Mouse (Mus musculus): ENCODE measurements around the gene Amacr. TPM values are rescaled to one million over a fixed set of nuclear protein-coding genes. Genes with fewer than 3 reads are reported as not detected.

Amacr gene
- polyA plus RNA-seq (2012; rRNA removed) = 7.7 and 11.2 TPM in 2 replicates

GRCm38 (mm10) chr15:10981377-10982063 is at the start of gene Amacr:
Amacr (plus strand) TSS chr15:10981756.

DNA sequence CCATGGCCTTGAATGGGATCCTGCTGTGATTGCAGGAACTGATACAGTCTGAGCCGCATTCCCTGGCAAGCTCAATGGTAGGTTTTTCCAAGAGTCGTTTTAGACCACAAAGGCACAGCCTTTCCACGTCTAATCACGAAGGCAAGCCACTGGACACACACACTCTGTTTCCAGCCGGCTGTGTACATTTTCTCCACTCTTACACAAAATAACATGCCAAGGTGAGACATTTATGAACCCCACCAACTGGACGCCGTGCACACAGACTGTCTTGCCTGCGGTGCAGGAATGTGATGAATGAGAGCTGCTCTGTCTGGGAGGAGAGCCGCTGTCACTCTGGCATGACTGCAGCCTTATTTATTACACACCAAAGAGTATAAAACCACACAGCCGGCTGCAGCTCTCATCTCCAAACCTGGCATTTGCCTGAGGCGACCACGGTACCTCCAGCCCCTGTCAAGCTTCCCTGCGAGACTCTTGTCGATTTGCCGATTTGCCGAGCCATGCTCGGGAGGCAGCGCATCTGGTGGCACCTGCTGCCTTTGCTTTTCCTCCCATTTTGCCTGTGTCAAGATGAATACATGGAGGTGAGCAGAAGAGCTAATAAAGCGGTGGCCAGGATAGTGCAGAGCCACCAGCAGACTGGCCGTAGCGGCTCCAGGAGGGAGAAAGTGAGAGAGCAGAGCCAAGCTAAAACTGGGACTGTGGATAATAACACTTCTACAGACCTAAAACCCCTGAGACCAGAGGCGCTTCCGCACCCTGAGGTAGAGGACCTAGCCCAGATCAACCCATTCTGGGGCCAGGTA is 29.4 kb upstream of the Amacr start, which contains the start of gene C1qtnf3:
Gene C1qtnf3, plus strand, starts transcription at position 382 of the 809 bp plus-strand sequence.

DNA sequence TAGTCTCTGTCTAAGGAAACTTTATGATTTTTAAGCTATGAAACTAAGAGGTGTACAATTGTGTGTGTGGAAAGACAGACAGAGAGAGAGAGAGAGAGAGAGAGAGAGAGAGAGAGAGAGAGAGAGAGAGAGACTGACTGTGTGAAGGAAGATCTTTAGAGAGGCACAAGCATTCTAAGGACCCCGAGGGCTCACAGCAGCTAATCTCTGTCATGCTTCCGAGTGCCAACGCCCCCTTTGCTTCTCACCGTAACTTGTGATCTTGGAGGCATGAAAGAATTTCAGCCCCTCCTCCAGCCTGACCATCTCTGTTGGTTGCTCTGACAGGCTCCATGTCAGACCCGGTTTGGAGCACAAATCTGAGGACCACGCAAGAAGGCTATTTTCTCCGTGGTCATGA is 18.9 kb downstream of the Amacr start, which contains the start of gene Slc45a2:
Gene Slc45a2, plus strand, starts transcription at position 301 of the 400 bp plus-strand sequence.

GRCm38 (mm10) chr15:11037711-11038110 is 56.2 kb downstream of the Amacr start, which contains the start of gene Rxfp3:
Rxfp3 (minus strand) TSS chr15:11037991.

Other genes starting within 250 kb of the Amacr start
- 0.34 and 2.9 TPM in 2 replicates for gene C1qtnf3, start 29.4 kb upstream of the Amacr start, polyA plus RNA-seq (2012; rRNA removed)
- gene Slc45a2, start 19.0 kb downstream of the Amacr start, polyA plus RNA-seq (2012; rRNA removed) = 0.03 TPM in 2 replicates
- gene Rxfp3, start 56.2 kb downstream of the Amacr start, polyA plus RNA-seq (2012; rRNA removed) = 2.1 and 2.8 TPM in 2 replicates
- 1.8 and 2.5 TPM in 2 replicates for gene Adamts12, start 83.0 kb downstream of the Amacr start, polyA plus RNA-seq (2012; rRNA removed)

Data from central nervous system, embryonic 18 days (tissue).